In the genomic region with DNA sequence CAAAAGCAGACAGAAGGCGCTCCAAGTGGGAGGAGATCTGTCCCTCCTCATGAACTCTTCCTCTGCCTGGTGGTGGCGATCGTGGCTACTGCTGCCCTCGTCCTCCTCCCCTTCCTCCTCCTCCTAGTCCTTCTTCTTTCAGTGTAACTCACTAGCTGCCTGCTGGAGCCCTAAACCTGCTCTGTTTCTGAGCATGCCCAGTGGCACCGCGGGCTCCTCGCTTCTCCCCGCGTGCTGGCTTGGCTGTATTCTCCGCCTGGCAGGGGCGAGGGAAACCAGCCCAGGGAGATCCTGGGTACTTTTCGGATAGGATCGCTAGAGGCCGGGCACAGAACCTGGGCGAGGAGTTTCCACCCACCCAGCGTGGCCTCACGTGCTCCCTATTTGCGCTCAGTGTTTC, we compare ENCODE assay signal across 8 mouse cellular contexts. TPM values are rescaled to one million over a fixed set of nuclear protein-coding genes. Genes with fewer than 3 reads are reported as not detected.
DNase-seq lines count a peak whose midpoint lies in the region; ATAC-seq lines count a peak whose summit lies in the region.

A gene (minus strand): TSS at position 71 of the 400 bp plus-strand sequence.

- peak within 1 kb of the TSS; percentile 50 for H3K4me3 ChIP-seq in forebrain, embryonic 16.5 days (replicated peaks; ENCODE audit: low read length)
- peak within 1 kb of the TSS; percentile 42 for H3K4me3 ChIP-seq in liver, embryonic 13.5 days (replicated peaks)
- peak within 1 kb of the TSS; percentile 59 for H3K4me3 ChIP-seq in neural tube, embryonic 12.5 days

- peak; percentile 94 for ATAC-seq in forebrain, embryonic 16.5 days
- ATAC-seq in liver, embryonic 13.5 days (ENCODE audit: low read depth): no peak
- peak; percentile 84 for ATAC-seq in neural tube, embryonic 12.5 days (ENCODE audit: low FRiP score, low read depth)

- H3K36me3 ChIP-seq in forebrain, embryonic 16.5 days (ENCODE audit: control insufficient read depth, insufficient read depth): no peaks in the 10 kb centered on the region
- no peaks in the 10 kb centered on the region for H3K36me3 ChIP-seq in liver, embryonic 13.5 days
- H3K36me3 ChIP-seq in neural tube, embryonic 12.5 days: no peaks in the 10 kb centered on the region

- H3K27me3 ChIP-seq in forebrain, embryonic 16.5 days (replicated peaks; ENCODE audit: control insufficient read depth, insufficient read depth, low read length): peaks cover 12% of the 10 kb centered on the region
- H3K27me3 ChIP-seq in liver, embryonic 13.5 days: peaks cover 41% of the 10 kb centered on the region
- peaks cover 33% of the 10 kb centered on the region for H3K27me3 ChIP-seq in neural tube, embryonic 12.5 days (replicated peaks)

- whole genome bisulfite sequencing in forebrain, embryonic 16.5 days: under 1% methylated on average over 18 of the region's 18 CpGs
- 3% methylated on average over 18 of the region's 18 CpGs for WGBS in liver, embryonic 13.5 days (ENCODE audit: insufficient replicate concordance)
- under 1% methylated on average over 18 of the region's 18 CpGs for WGBS in neural tube, embryonic 12.5 days

- H3K27ac ChIP-seq in forebrain, embryonic 16.5 days (ENCODE audit: low read length): no peak within 1 kb of the TSS
- H3K27ac ChIP-seq in liver, embryonic 13.5 days: no peak within 1 kb of the TSS
- H3K27ac ChIP-seq in neural tube, embryonic 12.5 days: no peak within 1 kb of the TSS

- peak within 1 kb of the TSS; percentile 88 for H3K4me2 ChIP-seq in forebrain, embryonic 16.5 days (ENCODE audit: low read length)
- peak within 1 kb of the TSS; percentile 59 for H3K4me2 ChIP-seq in liver, embryonic 13.5 days
- H3K4me2 ChIP-seq in neural tube, embryonic 12.5 days (replicated peaks): peak within 1 kb of the TSS; percentile 95

- H3K9me3 ChIP-seq in forebrain, embryonic 16.5 days (ENCODE audit: control insufficient read depth, low read length): no peaks in the 10 kb centered on the region
- no peaks in the 10 kb centered on the region for H3K9me3 ChIP-seq in liver, embryonic 13.5 days (replicated peaks)
- H3K9me3 ChIP-seq in neural tube, embryonic 12.5 days: no peaks in the 10 kb centered on the region

- intact Hi-C loops in heart, postnatal 14 days (cut with DNase I): no loop called here

- peaks cover 9% of the 10 kb centered on the region for H3K4me1 ChIP-seq in forebrain, embryonic 16.5 days (replicated peaks; ENCODE audit: control insufficient read depth, insufficient read depth, low read length)
- no peaks in the 10 kb centered on the region for H3K4me1 ChIP-seq in liver, embryonic 13.5 days (replicated peaks)
- peaks cover 14% of the 10 kb centered on the region; the same call in 1 of the 2 replicates for H3K4me1 ChIP-seq in neural tube, embryonic 12.5 days

- peak; percentile 38 to 73 for DNase-seq in adrenal gland, adult (ENCODE audit: inconsistent age in 2 of 2, low spot score in 1 of 2)
- DNase-seq in adrenal gland, adult 8-10 months: no peak
- DNase-seq in heart, postnatal 14 days: peak; percentile 26 to 35
- DNase-seq in kidney, postnatal 4 days: peak; percentile 58 to 69
- DNase-seq in liver, embryonic 13.5 days: no peak
- DNase-seq in urinary bladder, adult 18-20 months (ENCODE audit: low spot score in 2 of 2): peak; percentile 7 to 13

- H3K9ac ChIP-seq in forebrain, embryonic 16.5 days (replicated peaks; ENCODE audit: low read depth, low read length): peak within 1 kb of the TSS; percentile 56
- H3K9ac ChIP-seq in liver, embryonic 13.5 days: no peak within 1 kb of the TSS
- peak within 1 kb of the TSS; percentile 58 for H3K9ac ChIP-seq in neural tube, embryonic 12.5 days

RNA-seq across cellular contexts. Expression of the gene that starts here (rescaled TPM):
- 10 to 100 TPM in 1 of 4 experiments, 1 to 10 TPM in 3; 1.8 to 10.9 (median 4.4) TPM for total RNA-seq in adrenal gland, adult 8-10 months (2022)
- polyA plus RNA-seq in forebrain, embryonic 16.5 days (2015; fragmentation: Nextera tagmentation; extraction: Ambion mirVana): 1.0 and 2.2 TPM in 2 replicates
- total RNA-seq in heart, postnatal 14 days (2021): 1 to 10 TPM; 1.1 to 1.7 TPM
- polyA plus RNA-seq in liver, embryonic 13.5 days (2015; fragmentation: Nextera tagmentation; extraction: Ambion mirVana): 0.03 and 0.08 TPM in 2 replicates
- 2.8 and 2.9 TPM in 2 replicates for polyA plus RNA-seq in neural tube, embryonic 12.5 days (2016; fragmentation: Nextera tagmentation; extraction: Ambion mirVana)

Comparison
In these comparisons a context has a peak if more than half of its experiments do, and no peak if none do; other contexts are left out.
1. DNase-seq: peak in adrenal gland, adult (2 of 2), heart, postnatal 14 days (2 of 2), kidney, postnatal 4 days (2 of 2) and urinary bladder, adult 18-20 months (2 of 2); none in adrenal gland, adult 8-10 months (single experiment) and liver, embryonic 13.5 days (single experiment).
2. Peak in every context shown above with its lines, with median percentiles within 50 percentile points of each other: H3K4me2 ChIP-seq and H3K4me3 ChIP-seq.